Mouse (Mus musculus): Measurements from ENCODE around the gene Kif24. TPM values are rescaled to one million over a fixed set of nuclear protein-coding genes. Genes with fewer than 3 reads are reported as not detected.
"Not testable (repeated sequence)": the region's sequence is repeated elsewhere in the genome, so short reads cannot be mapped to it uniquely, and the experiment has no call there.

Gene Kif24
- polyA plus RNA-seq, 1 experiment from 2014 or later, result 8.9 TPM

- Histone ChIP-seq H3K4me1 (peaks cover 26% of the 10 kb centered on the region), H3K36me3 (no peaks in the 10 kb centered on the region), H3K27ac (replicated peaks) (peak overlapping the region; percentile 68; the same call in 1 of the 2 replicates), H3K4me2 (replicated peaks) (peak overlapping the region; percentile 49), H3K4me3 (replicated peaks) (peak overlapping the region; percentile 64), H3K9me3 (replicated peaks) (no peaks in the 10 kb centered on the region), H3K9ac (peak overlapping the region; percentile 71), H3K27me3 (no peaks in the 10 kb centered on the region)
- WGBS, result 3% methylated on average over 17 of the region's 17 CpGs
- no peak; the same call in 1 of the 2 replicates for ATAC-seq (ENCODE audit: insufficient number of reproducible peaks, low FRiP score, low TSS enrichment, low read depth)
These were observed 589 bp upstream of the Kif24 start for GRCm38 (mm10) chr4:41465287-41465665.

DNA sequence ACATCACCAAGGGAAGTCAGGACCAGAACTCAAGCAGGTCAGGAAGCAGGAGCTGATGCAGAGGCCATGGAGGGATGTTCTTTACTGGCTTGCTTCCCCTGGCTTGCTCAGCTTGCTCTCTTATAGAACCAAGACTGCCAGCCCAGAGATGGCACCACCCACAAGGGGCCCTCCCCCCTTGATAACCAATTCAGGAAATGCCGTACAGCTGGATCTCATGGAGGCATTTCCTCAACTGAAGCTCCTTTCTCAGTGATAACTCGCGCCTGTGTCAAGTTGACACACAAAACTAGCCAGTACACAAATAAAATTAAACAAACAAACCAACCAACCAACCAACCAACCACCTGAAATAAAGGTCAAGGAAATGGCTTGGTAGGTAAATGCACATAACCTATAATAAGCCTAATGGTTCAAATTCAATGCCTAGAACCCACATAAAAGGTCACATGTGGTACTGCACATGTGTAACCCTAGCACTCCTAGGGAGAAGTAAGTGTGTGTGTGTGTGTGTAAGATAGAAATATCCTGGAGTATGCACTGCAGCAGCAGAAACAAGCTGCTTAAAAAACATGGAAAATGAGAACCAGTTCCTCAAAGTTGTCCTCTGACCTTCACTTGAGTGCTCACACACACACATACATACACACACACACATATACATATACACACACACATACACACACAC lies 1.5 kb downstream of the Kif24 start:
- not testable (repeated sequence) for ATAC-seq (ENCODE audit: insufficient number of reproducible peaks, low FRiP score, low TSS enrichment, low read depth); H3K9ac ChIP-seq; H3K9me3 ChIP-seq (replicated peaks); H3K36me3 ChIP-seq; H3K27ac ChIP-seq (replicated peaks); H3K27me3 ChIP-seq; H3K4me3 ChIP-seq (replicated peaks)
- H3K4me2 ChIP-seq (replicated peaks), result peak overlapping the region; percentile 49
- peaks cover 16% of the 10 kb centered on the region; the same call in 1 of the 2 replicates for H3K4me1 ChIP-seq
- 54% methylated on average over 3 of the region's 3 CpGs for WGBS

DNA sequence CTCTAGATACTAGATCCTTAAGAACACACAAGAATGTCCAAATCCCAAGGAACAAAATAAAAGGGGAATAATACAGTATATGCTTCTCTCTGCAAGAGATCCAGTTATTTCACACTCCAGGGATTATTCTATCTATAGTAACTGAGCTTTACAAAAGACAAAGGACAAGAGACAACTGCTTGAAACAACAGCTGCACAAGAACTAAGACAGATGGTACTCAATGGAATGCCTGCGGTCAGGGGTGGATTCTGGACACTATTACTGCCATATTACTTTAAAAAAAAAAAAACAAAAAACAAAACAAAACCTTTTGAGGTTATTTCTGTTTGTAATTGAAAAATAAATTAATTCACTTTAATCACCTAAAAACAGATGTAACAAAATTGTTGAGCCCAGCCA lies 4.0 kb downstream of the Kif24 start:
- Histone ChIP-seq H3K4me1 (peaks cover 13% of the 10 kb centered on the region; the same call in 1 of the 2 replicates), H3K27ac (replicated peaks) (no peak overlapping the region), H3K9ac (no peak overlapping the region), H3K4me2 (replicated peaks) (no peak overlapping the region), H3K36me3 (no peaks in the 10 kb centered on the region), H3K9me3 (replicated peaks) (no peaks in the 10 kb centered on the region), H3K4me3 (replicated peaks) (no peak overlapping the region), H3K27me3 (no peaks in the 10 kb centered on the region)
- WGBS, result 83% methylated on average over 1 of the region's 1 CpGs
- no peak for ATAC-seq (ENCODE audit: insufficient number of reproducible peaks, low FRiP score, low TSS enrichment, low read depth)

GRCm38 (mm10) chr4:41447595-41447994 lies 17.1 kb downstream of the Kif24 start:
- Histone ChIP-seq H3K27ac (replicated peaks) (no peak overlapping the region), H3K4me2 (replicated peaks) (no peak overlapping the region), H3K4me3 (replicated peaks) (no peak overlapping the region), H3K36me3 (peaks cover 8% of the 10 kb centered on the region; the same call in 1 of the 2 replicates), H3K9me3 (replicated peaks) (no peaks in the 10 kb centered on the region), H3K27me3 (no peaks in the 10 kb centered on the region), H3K4me1 (no peaks in the 10 kb centered on the region), H3K9ac (no peak overlapping the region)
- WGBS, result 89% methylated on average over 3 of the region's 3 CpGs
- ATAC-seq (ENCODE audit: insufficient number of reproducible peaks, low FRiP score, low TSS enrichment, low read depth), result no peak

GRCm38 (mm10) chr4:41442790-41443302 lies 21.8 kb downstream of the Kif24 start:
- H3K27ac ChIP-seq (replicated peaks), result no peak overlapping the region
- no peak for ATAC-seq (ENCODE audit: insufficient number of reproducible peaks, low FRiP score, low TSS enrichment, low read depth)
- WGBS, result 28% methylated on average over 4 of the region's 4 CpGs
- H3K4me1 ChIP-seq, result no peaks in the 10 kb centered on the region
- H3K4me2 ChIP-seq (replicated peaks), result no peak overlapping the region
- no peaks in the 10 kb centered on the region for H3K9me3 ChIP-seq (replicated peaks)
- H3K4me3 ChIP-seq (replicated peaks), result no peak overlapping the region
- no peaks in the 10 kb centered on the region for H3K27me3 ChIP-seq
- H3K36me3 ChIP-seq, result peaks cover 8% of the 10 kb centered on the region; the same call in 1 of the 2 replicates
- no peak overlapping the region for H3K9ac ChIP-seq

DNA sequence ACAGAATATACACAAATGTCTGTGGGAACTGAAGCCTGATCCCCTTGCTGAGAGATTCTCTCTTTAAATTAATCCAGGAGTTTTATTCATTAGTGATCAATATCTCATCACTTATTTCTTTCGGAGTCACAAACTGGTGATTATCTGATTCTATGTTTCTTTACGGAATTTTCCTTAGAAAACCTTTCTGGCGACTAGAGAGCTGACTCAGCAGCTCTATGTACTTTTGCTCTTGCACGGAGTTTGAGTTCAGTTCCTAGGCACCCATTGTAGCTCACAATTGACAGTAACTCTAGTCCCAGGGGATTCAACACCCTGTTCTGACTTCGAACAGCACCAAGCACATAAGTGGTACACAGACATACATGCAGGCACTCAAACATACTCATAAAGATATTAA lies 25.8 kb downstream of the Kif24 start:
- ATAC-seq (ENCODE audit: insufficient number of reproducible peaks, low FRiP score, low TSS enrichment, low read depth), result no peak
- Histone ChIP-seq H3K36me3 (no peaks in the 10 kb centered on the region), H3K9me3 (replicated peaks) (no peaks in the 10 kb centered on the region), H3K4me2 (replicated peaks) (no peak overlapping the region), H3K27me3 (no peaks in the 10 kb centered on the region), H3K4me3 (replicated peaks) (no peak overlapping the region), H3K9ac (no peak overlapping the region), H3K4me1 (no peaks in the 10 kb centered on the region), H3K27ac (replicated peaks) (no peak overlapping the region)
- 73% methylated on average over 5 of the region's 5 CpGs for WGBS

DNA sequence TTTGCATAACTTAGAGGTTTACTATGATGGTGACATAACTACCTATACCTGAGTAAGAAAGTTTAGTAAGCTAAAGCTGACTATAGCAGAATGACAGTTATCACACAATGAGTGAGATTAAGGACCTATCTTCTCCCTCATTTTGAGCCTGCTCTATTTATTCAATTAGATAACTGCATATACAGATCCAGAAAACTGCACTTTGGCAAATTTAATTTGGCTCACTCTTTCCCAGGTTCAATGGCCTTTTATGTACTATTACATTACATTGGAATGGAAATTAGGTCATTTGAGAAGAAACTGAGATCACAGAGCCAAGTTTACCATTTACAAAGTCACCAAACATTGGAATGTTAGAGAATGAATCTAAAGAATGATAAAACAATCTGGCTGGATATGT lies 47.7 kb downstream of the Kif24 start:
- Histone ChIP-seq H3K27me3 (no peaks in the 10 kb centered on the region), H3K4me2 (replicated peaks) (no peak overlapping the region), H3K27ac (replicated peaks) (no peak overlapping the region), H3K4me1 (no peaks in the 10 kb centered on the region), H3K9me3 (replicated peaks) (no peaks in the 10 kb centered on the region), H3K9ac (no peak overlapping the region), H3K4me3 (replicated peaks) (no peak overlapping the region), H3K36me3 (no peaks in the 10 kb centered on the region)
- no peak for ATAC-seq (ENCODE audit: insufficient number of reproducible peaks, low FRiP score, low TSS enrichment, low read depth)

- Histone ChIP-seq H3K9me3 (replicated peaks) (no peaks in the 10 kb centered on the region), H3K36me3 (peaks cover 3% of the 10 kb centered on the region; the same call in 1 of the 2 replicates), H3K4me2 (replicated peaks) (no peak overlapping the region), H3K27ac (replicated peaks) (no peak overlapping the region), H3K4me1 (no peaks in the 10 kb centered on the region), H3K27me3 (no peaks in the 10 kb centered on the region), H3K9ac (no peak overlapping the region), H3K4me3 (replicated peaks) (no peak overlapping the region)
- WGBS, result 98% methylated on average over 1 of the region's 1 CpGs
- no peak for ATAC-seq (ENCODE audit: insufficient number of reproducible peaks, low FRiP score, low TSS enrichment, low read depth)
These were observed 55.3 kb downstream of the Kif24 start for GRCm38 (mm10) chr4:41409341-41409740.

DNA sequence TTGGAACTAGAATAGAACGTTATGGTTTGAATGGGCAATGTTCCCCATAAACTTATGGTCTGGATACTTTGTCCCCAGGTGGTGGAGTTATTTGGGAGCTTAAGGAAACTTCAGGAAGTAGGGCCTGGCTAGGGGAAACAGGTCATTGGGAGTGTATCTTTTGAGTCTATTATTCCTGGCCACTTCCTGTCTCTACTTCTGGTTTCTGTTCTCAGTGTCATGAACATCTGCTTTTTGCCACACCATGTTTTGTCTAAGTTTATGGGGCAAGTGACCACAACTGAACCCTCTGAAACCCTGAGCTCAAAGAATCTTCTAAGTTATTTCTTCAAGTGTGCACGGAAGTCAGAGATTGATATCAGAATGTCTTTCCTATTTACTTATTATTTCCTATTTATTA lies 57.3 kb downstream of the Kif24 start:
- no peaks in the 10 kb centered on the region for H3K4me1 ChIP-seq
- no peak overlapping the region for H3K27ac ChIP-seq (replicated peaks)
- no peaks in the 10 kb centered on the region for H3K9me3 ChIP-seq (replicated peaks)
- H3K4me3 ChIP-seq (replicated peaks), result no peak overlapping the region
- WGBS, result 89% methylated on average over 2 of the region's 2 CpGs
- no peak overlapping the region for H3K4me2 ChIP-seq (replicated peaks)
- no peak overlapping the region for H3K9ac ChIP-seq
- ATAC-seq (ENCODE audit: insufficient number of reproducible peaks, low FRiP score, low TSS enrichment, low read depth), result no peak
- H3K27me3 ChIP-seq, result no peaks in the 10 kb centered on the region
- peaks cover 3% of the 10 kb centered on the region; the same call in 1 of the 2 replicates for H3K36me3 ChIP-seq

DNA sequence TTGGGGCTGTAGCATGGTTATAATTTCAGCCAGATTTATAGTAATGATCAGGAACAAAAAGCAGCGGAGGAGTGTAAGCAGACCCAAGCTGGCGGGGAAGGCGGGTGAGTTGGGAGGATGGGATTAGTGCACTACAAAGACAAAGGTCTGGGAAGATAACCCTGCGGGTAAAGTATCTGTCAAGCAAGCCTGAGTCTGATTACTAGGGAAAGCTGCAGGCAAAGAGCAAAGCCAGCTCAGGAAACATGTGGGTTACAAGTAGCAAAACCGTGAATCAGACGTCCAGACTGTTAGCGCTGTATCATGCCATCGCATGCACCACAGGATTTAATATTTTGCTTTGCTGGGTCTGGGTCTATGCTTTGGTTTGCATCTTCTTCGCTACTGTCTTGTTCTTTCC lies 58.1 kb downstream of the Kif24 start:
- ATAC-seq (ENCODE audit: insufficient number of reproducible peaks, low FRiP score, low TSS enrichment, low read depth), result no peak
- Histone ChIP-seq H3K4me2 (replicated peaks) (no peak overlapping the region), H3K4me1 (no peaks in the 10 kb centered on the region), H3K27me3 (no peaks in the 10 kb centered on the region), H3K27ac (replicated peaks) (no peak overlapping the region), H3K9ac (no peak overlapping the region), H3K4me3 (replicated peaks) (no peak overlapping the region), H3K9me3 (replicated peaks) (no peaks in the 10 kb centered on the region), H3K36me3 (peaks cover 3% of the 10 kb centered on the region; the same call in 1 of the 2 replicates)
- WGBS, result 64% methylated on average over 9 of the region's 9 CpGs

DNA sequence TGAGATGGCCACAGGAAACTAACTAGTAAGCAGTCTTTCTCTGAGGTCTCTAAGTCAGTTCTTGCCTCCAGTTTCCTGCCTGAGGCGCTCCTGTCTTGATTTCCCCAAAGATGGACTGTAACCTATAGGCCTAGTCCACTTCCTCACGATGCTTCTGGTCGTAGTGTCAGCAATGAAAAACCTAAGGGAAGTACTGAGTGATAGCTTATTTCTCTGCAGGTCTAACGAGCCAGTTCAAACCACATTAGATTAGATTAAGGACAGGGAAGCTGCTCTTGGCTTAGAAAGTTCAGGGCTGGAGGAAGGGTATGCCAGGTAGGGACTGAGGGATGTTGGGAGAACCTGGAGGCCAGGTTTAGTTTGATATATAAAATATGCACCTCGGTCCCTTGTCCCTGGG lies 63.1 kb downstream of the Kif24 start:
- no peak for ATAC-seq (ENCODE audit: insufficient number of reproducible peaks, low FRiP score, low TSS enrichment, low read depth)
- Histone ChIP-seq H3K4me1 (no peaks in the 10 kb centered on the region), H3K9me3 (replicated peaks) (no peaks in the 10 kb centered on the region), H3K4me3 (replicated peaks) (no peak overlapping the region), H3K27me3 (no peaks in the 10 kb centered on the region), H3K4me2 (replicated peaks) (no peak overlapping the region), H3K9ac (no peak overlapping the region), H3K36me3 (peaks cover 24% of the 10 kb centered on the region), H3K27ac (replicated peaks) (no peak overlapping the region)
- 90% methylated on average over 5 of the region's 5 CpGs for WGBS

DNA sequence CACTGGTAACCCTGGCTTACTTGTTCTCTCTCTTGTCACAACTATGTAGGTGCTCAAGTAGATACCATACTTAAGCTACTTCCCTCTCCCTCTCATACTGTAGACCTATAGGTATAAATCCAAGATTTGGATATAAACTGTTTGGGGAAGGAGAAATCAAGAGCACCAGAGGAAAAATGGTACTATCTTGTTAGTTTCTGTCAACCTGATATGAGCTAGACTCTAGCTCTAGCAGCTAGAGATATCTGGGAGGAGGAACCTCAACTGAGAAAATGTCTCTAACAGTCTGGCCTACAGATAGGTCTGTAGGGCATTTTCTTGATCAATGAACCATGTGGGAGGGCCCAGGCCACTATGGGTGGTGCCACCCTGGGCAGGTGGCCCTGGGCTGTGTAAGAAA lies 63.5 kb downstream of the Kif24 start:
- no peak overlapping the region for H3K4me2 ChIP-seq (replicated peaks)
- no peaks in the 10 kb centered on the region for H3K4me1 ChIP-seq
- H3K9ac ChIP-seq, result no peak overlapping the region
- no peaks in the 10 kb centered on the region for H3K27me3 ChIP-seq
- peaks cover 24% of the 10 kb centered on the region for H3K36me3 ChIP-seq
- no peaks in the 10 kb centered on the region for H3K9me3 ChIP-seq (replicated peaks)
- H3K4me3 ChIP-seq (replicated peaks), result no peak overlapping the region
- no peak overlapping the region for H3K27ac ChIP-seq (replicated peaks)
- ATAC-seq (ENCODE audit: insufficient number of reproducible peaks, low FRiP score, low TSS enrichment, low read depth), result no peak

Measured in embryonic facial prominence, embryonic 15.5 days (tissue).